Mouse (Mus musculus) T-helper 17 cell (primary cell): Measurements from ENCODE around the gene Slc5a1.

Source experiments
- in situ Hi-C, 2 experiments: fragments of 300-600 bp; cut with MboI, MseI; formaldehyde crosslinking; loops; 1 replicate in 1 of 2; 2 replicates in 1 of 2; pipeline ENCODE4 v1.15.1; 2025; ENCODE audit warnings: high pct_unique_total_duplicates in 2 of 2

Gene Slc5a1

GRCm38 (mm10) chr5:33147691-33148090 lies 43.7 kb downstream of the Slc5a1 start:
- in situ Hi-C loops = no loop called here

- in situ Hi-C loops = no loop called here
Observed at GRCm38 (mm10) chr5:33193567-33193966, 89.5 kb downstream of the Slc5a1 start.

GRCm38 (mm10) chr5:33195246-33195852 lies 91.3 kb downstream of the Slc5a1 start:
- in situ Hi-C loops = no loop called here

GRCm38 (mm10) chr5:33200071-33200470 lies 96.1 kb downstream of the Slc5a1 start:
- in situ Hi-C loops = no loop called here

GRCm38 (mm10) chr5:33201697-33202096 lies 97.7 kb downstream of the Slc5a1 start:
- in situ Hi-C loops = no loop called here

- in situ Hi-C loops = no loop called here
Observed at GRCm38 (mm10) chr5:33202516-33203170, 98.6 kb downstream of the Slc5a1 start.

GRCm38 (mm10) chr5:33203171-33203565 lies 99.1 kb downstream of the Slc5a1 start:
- in situ Hi-C loops = no loop called here

GRCm38 (mm10) chr5:33203691-33204242 lies 99.7 kb downstream of the Slc5a1 start:
- in situ Hi-C loops = no loop called here

GRCm38 (mm10) chr5:33204284-33204683 lies 100.3 kb downstream of the Slc5a1 start:
- in situ Hi-C loops = no loop called here

GRCm38 (mm10) chr5:33206328-33206727 lies 102.3 kb downstream of the Slc5a1 start:
- in situ Hi-C loops = no loop called here

- in situ Hi-C loops = no loop called here
Observed at GRCm38 (mm10) chr5:33207136-33207535, 103.1 kb downstream of the Slc5a1 start.

GRCm38 (mm10) chr5:33208533-33209245 lies 104.7 kb downstream of the Slc5a1 start:
- in situ Hi-C loops = no loop called here

GRCm38 (mm10) chr5:33210515-33210914 lies 106.5 kb downstream of the Slc5a1 start:
- in situ Hi-C loops = loop anchor here in 1 of 2 experiments (5.0 to 10.0 kb wide), 2 partner anchors 87 to 486 kb away; no protein-coding TSS in a partner anchor

GRCm38 (mm10) chr5:33211254-33211653 lies 107.2 kb downstream of the Slc5a1 start:
- in situ Hi-C loops = loop anchor here in 1 of 2 experiments (5.0 to 10.0 kb wide), 2 partner anchors 86 to 486 kb away; no protein-coding TSS in a partner anchor
